Mouse (Mus musculus): ENCODE measurements at regions not wholly inside any gene's neighbourhood (a gene's known extent, or its start where the extent isn't known, plus 50 kb on each side); places are given as distances from the start of the nearest gene placed in this dataset.
A peak's percentile ranks its signal among the peaks of the same experiment; 100 is the strongest.

GRCm38 (mm10) chr12:57809961-57810360 lies 246.0 kb downstream of the Ttc6 start:
- no peak for DNase-seq

GRCm38 (mm10) chr12:57823809-57824208 lies 259.9 kb downstream of the Ttc6 start:
- no peak for DNase-seq

- DNase-seq, result no peak
Measured at GRCm38 (mm10) chr12:57825754-57826153, 261.8 kb downstream of the Ttc6 start.

- DNase-seq, result no peak
Measured at GRCm38 (mm10) chr12:57842813-57843212, 278.9 kb downstream of the Ttc6 start.

GRCm38 (mm10) chr12:57871028-57871427 lies 307.1 kb downstream of the Ttc6 start:
- no peak for DNase-seq

GRCm38 (mm10) chr12:57890783-57891478 lies 320.6 kb upstream of the Sstr1 start:
- no peak for DNase-seq

GRCm38 (mm10) chr12:57891556-57891955 lies 320.0 kb upstream of the Sstr1 start:
- DNase-seq, result no peak

- DNase-seq, result peak; percentile 82
Measured at GRCm38 (mm10) chr12:57897751-57898250, 313.8 kb upstream of the Sstr1 start.

- DNase-seq, result no peak
Measured at GRCm38 (mm10) chr12:57904658-57905057, 306.9 kb upstream of the Sstr1 start.

- no peak for DNase-seq
Measured at GRCm38 (mm10) chr12:57918211-57918610, 293.4 kb upstream of the Sstr1 start.

GRCm38 (mm10) chr12:57922031-57922430 lies 289.5 kb upstream of the Sstr1 start:
- no peak for DNase-seq

- no peak for DNase-seq
Measured at GRCm38 (mm10) chr12:57924422-57924821, 287.1 kb upstream of the Sstr1 start.

- DNase-seq, result no peak
Measured at GRCm38 (mm10) chr12:57926886-57927285, 284.7 kb upstream of the Sstr1 start.

- no peak for DNase-seq
Measured at GRCm38 (mm10) chr12:57928030-57928429, 283.5 kb upstream of the Sstr1 start.

GRCm38 (mm10) chr12:57931856-57932255 lies 279.7 kb upstream of the Sstr1 start:
- no peak for DNase-seq

GRCm38 (mm10) chr12:57949886-57950285 lies 261.7 kb upstream of the Sstr1 start:
- DNase-seq, result no peak

GRCm38 (mm10) chr12:57958527-57958926 lies 253.0 kb upstream of the Sstr1 start:
- no peak for DNase-seq

- DNase-seq, result peak; percentile 67
Measured at GRCm38 (mm10) chr12:57960171-57960570, 251.4 kb upstream of the Sstr1 start.

GRCm38 (mm10) chr12:57969168-57969567 lies 242.4 kb upstream of the Sstr1 start:
- no peak for DNase-seq

GRCm38 (mm10) chr12:57970163-57970562 lies 241.4 kb upstream of the Sstr1 start:
- DNase-seq, result no peak

- DNase-seq, result no peak
Measured at GRCm38 (mm10) chr12:57972484-57972883, 239.1 kb upstream of the Sstr1 start.
